Mouse (Mus musculus) left cerebral cortex, postnatal 36 days (tissue): ENCODE data around the gene Mad1l1. TPM values are rescaled to one million over a fixed set of nuclear protein-coding genes. Genes with fewer than 3 reads are reported as not detected.

Experiments
- DNase-seq, 2 experiments: peaks; one replicate each; pipeline ENCODE4 v3.0.0; 2021 to 2022; ENCODE audit warnings: low spot score in 2 of 2, mixed read lengths in 1 of 2
- intact Hi-C: fragments of 180-260 bp; cut with DNase I; formaldehyde crosslinking; loops from one replicate; pipeline ENCODE4 v1.15.1; 2025
- total RNA-seq, 2 experiments: library from RNA; stranded (reverse); gene quantifications; 2 replicates each; pipeline ENCODE4 v1.2.3; 2021

The Mad1l1 gene
- total RNA-seq, 2 experiments from 2014 or later: 16.7 to 19.5 TPM

- peak; percentile 59 to 73 for DNase-seq
- intact Hi-C loops: loop anchor here (5.0 to 10.0 kb wide), 2 partner anchors 95 to 353 kb away; no protein-coding TSS in a partner anchor
Observed at GRCm38 (mm10) chr5:140197705-140198104, 123.6 kb downstream of the Mad1l1 start.

- intact Hi-C loops: loop anchor here (5.0 to 10.0 kb wide), 2 partner anchors 96 to 352 kb away; no protein-coding TSS in a partner anchor
- DNase-seq: no peak
Observed at GRCm38 (mm10) chr5:140196446-140196845, 124.9 kb downstream of the Mad1l1 start.

- intact Hi-C loops: loop anchor here (10.0 kb wide), 1 partner anchor 349 kb away; no protein-coding TSS in a partner anchor
- peak; percentile 70 to 72 for DNase-seq
Observed at GRCm38 (mm10) chr5:140194173-140194572, 127.2 kb downstream of the Mad1l1 start.

- intact Hi-C loops: loop anchor here (10.0 kb wide), 1 partner anchor 347 kb away; no protein-coding TSS in a partner anchor
Observed at GRCm38 (mm10) chr5:140191539-140191938, 129.8 kb downstream of the Mad1l1 start.

GRCm38 (mm10) chr5:140186351-140186750 lies 135.0 kb downstream of the Mad1l1 start:
- intact Hi-C loops: no loop called here

More at GRCm38 (mm10) chr5:140191539-140191938, 129.8 kb downstream of the Mad1l1 start:
- DNase-seq: no peak

GRCm38 (mm10) chr5:140185757-140186156 lies 135.6 kb downstream of the Mad1l1 start:
- DNase-seq: no peak
- intact Hi-C loops: no loop called here

More at GRCm38 (mm10) chr5:140186351-140186750, 135.0 kb downstream of the Mad1l1 start:
- no peak for DNase-seq

GRCm38 (mm10) chr5:140183387-140183786 lies 138.0 kb downstream of the Mad1l1 start:
- DNase-seq: peak in 1 of 2 experiments; percentile 14
- intact Hi-C loops: no loop called here

GRCm38 (mm10) chr5:140182351-140182750 lies 139.0 kb downstream of the Mad1l1 start:
- intact Hi-C loops: no loop called here
- DNase-seq: no peak

- no peak for DNase-seq
- intact Hi-C loops: no loop called here
Observed at GRCm38 (mm10) chr5:140180016-140180415, 141.3 kb downstream of the Mad1l1 start.

GRCm38 (mm10) chr5:140178058-140178690 lies 143.2 kb downstream of the Mad1l1 start:
- no peak for DNase-seq
- intact Hi-C loops: no loop called here

- no peak for DNase-seq
- intact Hi-C loops: no loop called here
Observed at GRCm38 (mm10) chr5:140177582-140177981, 143.8 kb downstream of the Mad1l1 start.

- DNase-seq: no peak
- intact Hi-C loops: no loop called here
Observed at GRCm38 (mm10) chr5:140176370-140176769, 145.0 kb downstream of the Mad1l1 start.

- no peak for DNase-seq
- intact Hi-C loops: no loop called here
Observed at GRCm38 (mm10) chr5:140174814-140175490, 146.4 kb downstream of the Mad1l1 start.

GRCm38 (mm10) chr5:140174066-140174465 lies 147.3 kb downstream of the Mad1l1 start:
- intact Hi-C loops: no loop called here
- DNase-seq: no peak

- DNase-seq: no peak
Observed at GRCm38 (mm10) chr5:140173181-140173580, 148.2 kb downstream of the Mad1l1 start.

GRCm38 (mm10) chr5:140171710-140172109 lies 149.6 kb downstream of the Mad1l1 start:
- intact Hi-C loops: no loop called here
- DNase-seq: no peak

More at GRCm38 (mm10) chr5:140173181-140173580, 148.2 kb downstream of the Mad1l1 start:
- intact Hi-C loops: no loop called here

GRCm38 (mm10) chr5:140167531-140167930 lies 153.8 kb downstream of the Mad1l1 start:
- DNase-seq: no peak
- intact Hi-C loops: no loop called here

- intact Hi-C loops: no loop called here
- DNase-seq: no peak
Observed at GRCm38 (mm10) chr5:140167080-140167479, 154.3 kb downstream of the Mad1l1 start.

GRCm38 (mm10) chr5:140163947-140164346 lies 157.4 kb downstream of the Mad1l1 start:
- intact Hi-C loops: no loop called here
- DNase-seq: no peak

- intact Hi-C loops: no loop called here
- no peak for DNase-seq
Observed at GRCm38 (mm10) chr5:140162071-140162845, 159.1 kb downstream of the Mad1l1 start.
